Mouse (Mus musculus) adrenal gland, postnatal 25 days (tissue): ENCODE data around the gene Cep104. TPM values are rescaled to one million over a fixed set of nuclear protein-coding genes. Genes with fewer than 3 reads are reported as not detected.

ENCODE experiments used
- DNase-seq: peaks from one replicate; pipeline ENCODE4 v3.0.0; 2021; ENCODE audit warnings: mixed read lengths
- long read RNA-seq: library from polyadenylated mRNA; stranded (forward); transcript quantifications from one replicate; pipeline ENCODE4 v2.0.0, GENCODE M21; 2021
- total RNA-seq: library from RNA; stranded (reverse); gene quantifications from 2 replicates; pipeline ENCODE4 v1.2.3, GENCODE M21; 2021

Gene Cep104
- total RNA-seq: 29.1 and 31.1 TPM in 2 replicates
- long read RNA-seq, full-length matches to known transcripts: 6 of 18 reads
- long read RNA-seq, partial matches to known transcripts: 8 of 18 reads
- long read RNA-seq, other reads (novel, unspliced or antisense): 4 of 18 reads

DNA sequence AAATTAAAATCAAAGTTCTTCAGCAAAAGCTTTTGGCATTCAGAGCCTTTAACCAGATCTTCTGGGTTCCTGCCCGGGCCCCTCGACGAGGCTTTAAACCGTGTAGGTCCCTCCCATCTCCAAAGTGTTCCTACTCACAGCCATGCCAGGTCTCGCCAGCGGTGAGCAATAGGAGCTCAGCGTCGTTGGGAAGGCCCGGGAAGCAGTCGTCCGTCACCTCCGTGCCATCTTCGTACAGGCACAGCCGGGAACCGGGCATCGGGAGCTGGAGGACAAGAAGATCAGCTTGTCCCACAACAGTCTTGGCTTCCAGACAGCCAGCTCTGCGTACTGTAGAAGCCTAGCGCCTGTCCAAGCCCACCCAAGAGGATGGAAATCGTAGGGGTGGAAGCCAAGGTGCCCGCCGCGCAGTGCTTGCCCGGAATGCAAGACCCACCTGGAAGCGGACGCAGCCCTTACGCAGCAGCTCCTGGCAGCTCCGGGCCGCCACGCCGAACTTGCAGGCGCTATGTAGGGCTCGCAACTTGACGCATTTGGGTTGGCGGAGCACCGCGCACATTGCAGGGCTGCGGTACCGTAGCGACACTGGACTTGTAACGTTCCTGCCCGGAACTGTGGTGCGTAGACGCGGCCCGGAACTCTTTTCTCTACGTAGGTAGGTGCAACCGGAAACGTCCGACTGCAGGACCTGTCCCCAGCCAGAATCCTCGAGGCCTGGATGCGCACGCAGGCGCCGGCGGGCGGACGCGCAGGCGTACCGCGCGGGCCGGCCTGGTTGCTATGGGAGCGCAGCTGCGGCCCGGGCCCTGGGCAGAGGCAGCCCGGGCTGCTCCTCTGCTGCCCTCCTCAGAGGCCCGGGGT lies at the start of gene Cep104, which contains the start of gene Dffb:
TSS of gene Cep104 (plus strand) at position 764 of the 861 bp plus-strand sequence.
TSS of gene Dffb (minus strand) at position 696 of the 861 bp plus-strand sequence.
- peak; percentile 95 for DNase-seq

DNA sequence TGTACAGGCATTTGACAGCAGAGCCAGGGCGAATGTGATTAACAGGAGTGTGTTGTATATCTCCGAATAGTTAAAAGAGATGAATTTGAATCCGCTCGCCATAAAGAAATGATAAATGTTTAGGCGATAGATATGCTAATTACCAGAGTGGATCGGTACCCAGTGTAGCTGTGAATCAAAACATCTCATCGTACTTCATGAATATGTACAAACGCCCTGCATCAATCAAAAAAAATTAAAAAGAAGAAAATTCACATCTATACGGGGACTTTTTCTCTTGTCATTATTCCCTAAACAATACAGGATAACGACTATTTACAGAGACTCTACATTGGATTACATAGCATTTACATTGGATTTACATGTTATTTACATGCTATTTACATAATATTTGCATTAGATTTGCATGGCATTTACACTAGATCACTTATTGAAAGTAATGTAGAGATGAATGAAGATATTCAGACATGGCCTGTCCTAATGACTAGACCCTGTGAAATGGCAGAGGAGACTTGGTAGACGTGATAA lies 46.2 kb upstream of the Cep104 start:
- no peak for DNase-seq

DNA sequence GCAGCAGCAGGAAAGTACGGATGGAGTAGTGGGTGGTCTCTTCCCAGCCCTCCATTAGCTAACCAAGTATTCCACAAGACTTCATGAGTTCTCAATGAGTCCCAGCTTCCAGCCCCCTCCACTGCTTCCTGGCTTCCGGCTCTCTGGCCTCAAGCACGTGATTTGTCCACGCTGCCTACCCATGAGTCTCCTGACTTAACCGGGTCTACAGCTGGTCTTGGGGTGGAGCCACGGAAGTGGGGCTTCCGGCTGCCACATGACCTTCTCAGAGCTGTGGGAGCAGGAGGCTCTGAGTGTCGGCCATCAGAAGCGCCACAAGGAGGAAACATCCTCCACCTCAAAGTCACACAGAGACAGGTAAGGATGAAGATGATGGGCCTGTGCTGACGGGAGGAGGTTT lies 45.6 kb upstream of the Cep104 start:
- no peak for DNase-seq

DNA sequence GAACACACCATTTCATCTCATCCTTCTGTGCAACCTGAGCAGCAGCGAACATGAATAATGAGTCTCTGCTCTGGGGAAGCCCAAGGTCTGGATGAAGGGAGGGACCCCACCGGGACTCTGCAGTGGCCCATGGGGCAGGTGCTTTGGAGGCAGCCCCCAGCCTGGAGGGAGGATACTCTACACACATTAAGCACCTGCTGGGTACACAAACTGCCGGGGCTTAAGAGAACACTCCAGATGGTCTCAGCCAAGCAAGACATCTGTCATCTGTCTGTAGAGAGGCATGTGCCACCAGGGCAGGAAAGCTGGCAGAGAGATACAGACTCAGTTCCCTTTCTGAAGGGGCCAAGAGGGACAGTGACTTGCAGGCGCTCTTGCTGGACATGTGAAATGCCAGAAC lies 45.1 kb upstream of the Cep104 start:
- no peak for DNase-seq

DNA sequence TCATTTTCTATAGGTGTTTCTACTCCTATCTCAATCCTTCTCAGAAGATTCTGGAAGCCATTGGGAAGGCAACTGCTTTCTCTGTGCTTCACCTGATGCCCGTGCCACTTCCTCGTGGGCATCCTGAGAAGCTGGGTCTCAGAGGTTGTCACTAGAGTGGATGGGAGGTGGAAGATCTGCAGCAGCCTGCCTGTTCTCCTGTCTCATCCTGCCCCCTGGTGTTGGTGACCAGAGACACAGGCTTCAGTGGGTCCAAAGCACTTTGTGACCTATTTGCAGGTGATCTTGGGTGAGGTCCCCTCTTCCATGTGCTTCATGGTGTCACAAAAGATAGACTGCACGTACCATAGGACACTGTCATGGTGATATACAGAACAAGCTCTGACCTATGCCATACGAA lies 31.8 kb upstream of the Cep104 start:
- DNase-seq: peak; percentile 34

DNA sequence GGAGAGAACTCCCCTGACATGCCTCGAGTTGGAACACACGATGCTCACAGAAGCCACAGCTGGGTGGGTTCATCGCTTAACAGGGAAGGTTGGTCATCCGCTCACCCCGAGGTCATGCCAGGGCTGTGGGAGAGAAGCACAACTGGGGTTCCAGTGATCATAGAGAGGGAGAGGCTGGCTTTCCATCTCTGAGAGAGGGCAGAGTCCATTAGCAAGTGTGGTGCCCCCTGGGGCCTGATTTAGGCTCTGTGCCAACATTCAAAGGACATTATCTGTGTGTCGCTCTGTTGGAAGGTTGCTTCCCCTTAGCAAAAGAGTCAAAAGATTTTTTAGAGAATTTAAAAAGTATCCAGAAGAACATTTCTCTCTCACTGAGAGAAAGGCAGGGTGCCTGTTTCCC lies 30.7 kb upstream of the Cep104 start:
- no peak for DNase-seq

DNA sequence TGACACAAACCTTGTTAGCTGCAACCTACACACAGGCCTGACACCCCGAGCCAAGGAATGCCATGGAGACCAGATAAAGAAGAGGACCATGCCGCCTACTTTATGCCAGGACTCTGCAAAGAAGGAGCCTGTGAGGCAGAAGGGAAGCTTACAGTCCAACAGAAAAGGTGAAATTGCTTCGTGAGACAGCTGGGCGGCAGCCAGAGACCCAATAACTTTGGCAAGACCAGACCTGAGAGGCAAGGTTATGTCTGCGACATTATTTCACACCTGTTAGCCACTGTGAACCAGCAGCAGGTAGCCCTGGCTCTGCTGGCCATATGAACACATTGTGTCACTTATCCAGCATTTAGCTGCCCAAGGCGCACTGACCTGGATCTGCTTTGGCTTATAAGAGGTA lies 29.3 kb upstream of the Cep104 start:
- no peak for DNase-seq

DNA sequence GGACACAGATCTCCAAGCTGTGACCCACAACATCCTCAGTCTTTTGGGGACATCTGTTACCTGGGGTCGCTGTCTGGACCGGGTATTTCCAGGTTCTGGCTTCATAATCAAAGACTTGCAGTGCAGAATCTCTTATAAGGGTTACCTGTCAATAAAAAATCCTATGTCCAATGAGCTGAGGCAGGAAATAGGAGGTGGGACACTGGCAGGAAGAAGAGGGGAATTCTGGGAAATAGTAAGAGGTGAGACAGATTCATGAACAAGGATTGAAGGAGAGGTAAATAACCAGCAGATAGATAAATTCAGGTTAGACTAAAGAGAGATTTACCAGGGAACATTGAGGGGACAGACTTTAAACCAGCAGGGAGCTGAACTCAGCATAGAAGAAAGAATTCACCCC lies 24.6 kb upstream of the Cep104 start:
- DNase-seq: no peak

DNA sequence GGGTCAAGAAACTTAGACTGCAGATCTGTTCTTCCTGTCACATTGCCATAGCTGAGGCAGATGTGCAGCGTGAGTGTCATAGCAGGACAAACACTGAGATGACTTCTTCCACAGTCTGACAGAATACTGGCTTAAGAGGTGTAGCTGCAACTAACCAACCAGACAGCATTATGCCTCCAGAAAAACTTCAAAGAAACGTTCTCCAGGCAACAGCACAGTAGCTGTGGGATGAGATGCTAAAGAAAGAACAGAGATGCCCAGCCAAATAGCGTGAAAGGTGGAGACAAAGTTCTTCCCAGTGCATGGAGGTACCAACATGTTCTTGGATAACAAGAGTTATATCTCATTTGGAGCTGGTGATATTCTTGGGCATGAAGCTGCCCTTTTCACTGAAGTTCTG lies 23.8 kb upstream of the Cep104 start:
- no peak for DNase-seq

DNA sequence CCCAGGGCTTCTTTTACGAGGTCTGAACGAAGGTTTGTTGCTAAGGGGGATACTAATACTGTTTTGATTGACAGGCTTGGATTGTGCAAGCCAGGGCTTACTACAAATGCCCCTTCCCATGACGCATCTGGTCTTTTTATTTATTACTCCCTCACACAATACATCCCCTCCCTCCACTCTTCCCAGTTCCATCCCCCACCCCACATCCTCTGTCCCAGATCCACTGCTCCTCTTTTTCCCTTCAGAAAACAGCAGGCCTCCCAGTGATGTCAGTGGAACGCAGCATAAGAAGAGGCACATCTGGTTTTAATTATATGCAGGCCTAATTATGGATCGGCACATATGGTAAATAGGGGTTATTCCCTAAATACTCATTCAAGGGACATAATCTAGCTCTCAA lies 23.3 kb upstream of the Cep104 start:
- no peak for DNase-seq

DNA sequence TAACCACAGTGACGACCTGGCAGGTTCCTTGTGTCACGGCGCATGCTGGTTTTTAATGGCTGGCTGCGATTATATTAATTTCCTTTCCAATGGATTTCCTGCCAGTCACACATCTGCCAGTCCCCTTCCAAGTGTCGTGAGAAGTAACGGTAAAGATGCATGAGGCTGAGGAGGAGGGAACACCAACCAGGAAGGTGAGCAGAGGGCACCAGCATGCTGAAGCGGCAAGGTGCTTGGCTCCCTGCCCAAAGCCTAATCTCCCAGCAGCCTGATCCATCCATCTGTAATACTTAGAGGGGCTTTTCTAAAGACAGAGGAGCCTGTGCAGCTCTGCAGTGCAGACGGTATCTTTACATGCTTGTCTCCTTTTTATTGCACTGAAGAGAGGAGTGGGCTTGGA lies 19.3 kb upstream of the Cep104 start:
- no peak for DNase-seq

DNA sequence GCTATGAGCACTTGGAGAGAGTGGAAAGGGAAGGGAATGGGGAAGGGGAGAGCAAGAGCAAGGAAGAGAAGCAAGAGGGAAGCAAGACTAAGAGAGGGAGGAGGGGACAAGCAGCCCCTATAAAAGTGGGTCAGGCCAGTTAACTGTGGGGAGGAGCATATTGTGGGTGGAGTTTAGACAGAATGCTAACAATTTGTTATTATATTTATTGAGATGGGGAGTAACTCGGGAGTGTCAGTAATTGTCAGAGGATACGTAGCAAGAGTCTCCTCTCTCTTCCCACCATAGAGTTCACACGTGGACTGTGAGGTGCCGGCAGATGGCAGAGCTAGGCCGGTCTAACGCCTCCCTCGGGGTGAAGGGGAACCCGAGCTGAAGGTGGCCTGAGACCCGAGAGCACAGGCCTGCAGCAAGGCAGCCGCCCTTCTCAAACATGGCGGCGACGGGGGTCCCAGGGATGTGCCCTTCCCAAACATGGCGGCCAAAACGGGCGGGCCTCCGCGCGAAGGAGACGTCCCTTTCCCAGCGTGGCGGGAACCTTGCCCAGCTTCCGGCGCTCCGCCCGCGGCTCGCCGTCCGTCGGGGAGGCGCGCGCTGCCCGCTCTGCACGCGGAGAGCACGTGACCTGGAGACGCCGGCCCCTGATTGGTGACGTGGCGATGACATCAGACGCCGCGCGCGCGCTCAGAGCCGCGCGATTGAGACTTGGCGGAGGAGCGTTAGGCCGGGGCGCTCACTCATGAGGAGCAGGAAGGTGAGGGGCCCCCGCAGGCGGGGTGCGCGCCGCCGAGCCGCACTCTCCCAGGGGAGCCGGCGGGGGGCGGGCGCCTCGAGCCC lies 18.2 kb upstream of the Cep104 start, which contains the start of gene A430005L14Rik:
TSS of gene A430005L14Rik (plus strand) at position 669 of the 837 bp plus-strand sequence.
- peak; percentile 96 for DNase-seq

DNA sequence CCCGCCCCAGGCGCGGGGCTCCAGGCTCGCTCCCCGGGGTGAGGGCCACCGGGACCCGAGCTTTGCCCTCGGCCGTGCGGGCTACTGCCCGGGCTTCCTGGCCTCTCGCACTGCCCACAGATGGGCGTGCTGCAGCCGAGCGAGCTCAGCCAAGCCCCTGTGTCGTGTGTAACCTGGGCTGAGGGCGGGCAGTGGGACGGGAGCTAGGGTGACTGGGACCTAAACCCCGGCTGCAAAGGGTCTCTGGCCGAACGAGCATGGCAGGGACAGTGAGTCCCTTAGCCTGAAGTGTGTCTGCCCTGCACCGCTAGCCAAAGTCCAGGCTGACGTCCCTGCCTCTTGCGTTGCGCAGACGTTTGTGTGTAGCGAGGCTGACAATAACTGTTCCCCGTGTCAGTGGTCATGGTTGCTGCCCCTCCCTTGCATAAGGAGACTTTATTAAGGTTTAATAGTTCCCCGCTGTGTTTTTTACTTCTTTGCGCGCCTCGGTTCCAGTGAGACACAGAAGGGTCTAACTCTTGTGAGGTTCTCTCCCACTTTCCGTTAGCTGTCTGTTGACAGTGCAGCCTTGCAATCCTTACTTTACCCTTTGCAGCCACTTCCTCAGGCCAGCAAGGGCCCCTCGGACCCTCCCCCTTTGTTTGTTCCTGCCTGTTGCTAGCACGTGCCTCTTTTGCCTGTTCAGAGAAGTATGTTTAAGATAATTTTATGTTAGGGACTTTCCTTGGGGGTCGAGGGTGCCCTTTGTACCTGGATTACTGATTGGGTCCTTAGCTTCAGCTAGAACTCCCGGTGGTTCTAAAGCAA lies 17.3 kb upstream of the Cep104 start:
- no peak for DNase-seq

DNA sequence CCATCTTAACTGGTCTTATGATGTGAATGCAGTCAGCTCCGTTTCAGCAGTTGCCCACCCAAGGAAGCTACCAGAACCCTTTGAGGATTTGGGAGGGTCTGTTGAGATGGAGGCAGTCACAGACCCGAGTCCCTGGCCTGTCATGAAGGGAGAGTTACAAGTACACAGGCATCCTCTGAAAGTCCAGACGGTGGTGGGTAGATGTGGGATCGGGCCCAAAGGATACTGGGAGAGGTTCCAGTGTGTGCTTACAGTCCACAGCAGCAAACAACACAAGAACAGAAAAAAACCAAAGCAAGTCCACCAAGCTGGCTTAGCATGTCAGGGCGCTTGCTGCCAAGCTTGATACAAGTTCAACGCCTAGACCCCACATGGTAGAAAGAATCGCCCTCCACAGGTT lies 12.4 kb upstream of the Cep104 start:
- no peak for DNase-seq

DNA sequence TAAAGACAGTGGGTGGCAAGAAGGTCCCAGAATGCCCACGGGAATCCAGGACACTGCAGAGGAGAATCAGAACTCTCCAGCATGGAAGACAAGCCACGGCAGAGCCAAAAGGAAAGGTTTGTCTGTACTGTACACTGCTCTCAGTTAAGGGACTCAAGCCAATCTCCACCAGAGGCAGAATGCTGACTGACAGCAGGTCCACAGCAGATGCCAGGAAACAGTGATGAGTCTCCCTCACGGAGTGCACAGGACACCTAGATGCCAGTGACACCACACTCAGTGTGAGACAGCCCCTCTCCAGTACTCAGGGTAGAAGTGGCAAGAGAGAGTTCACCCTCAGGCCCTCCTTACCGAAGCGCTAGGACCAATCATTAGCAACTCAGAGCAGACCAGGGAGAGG lies 8.3 kb upstream of the Cep104 start:
- no peak for DNase-seq

DNA sequence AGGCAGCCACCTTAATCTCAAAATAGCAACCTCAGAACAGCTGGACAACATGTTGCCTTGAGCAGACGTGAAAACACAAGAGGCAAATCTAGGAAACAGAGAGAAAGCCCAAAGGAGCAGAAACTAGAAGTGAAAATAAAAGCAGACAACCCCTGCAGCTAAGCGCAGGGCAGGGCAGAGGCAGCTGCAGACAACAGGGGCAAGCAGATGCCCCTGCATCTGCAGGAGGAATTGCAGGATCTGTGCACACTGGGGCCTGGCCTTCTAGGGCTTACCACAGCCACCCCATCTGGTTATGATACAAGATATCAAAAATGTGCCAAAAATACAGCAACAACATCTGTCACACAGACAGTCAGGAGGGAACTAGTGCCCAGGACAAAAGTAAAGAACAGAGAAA lies 7.4 kb upstream of the Cep104 start:
- no peak for DNase-seq

DNA sequence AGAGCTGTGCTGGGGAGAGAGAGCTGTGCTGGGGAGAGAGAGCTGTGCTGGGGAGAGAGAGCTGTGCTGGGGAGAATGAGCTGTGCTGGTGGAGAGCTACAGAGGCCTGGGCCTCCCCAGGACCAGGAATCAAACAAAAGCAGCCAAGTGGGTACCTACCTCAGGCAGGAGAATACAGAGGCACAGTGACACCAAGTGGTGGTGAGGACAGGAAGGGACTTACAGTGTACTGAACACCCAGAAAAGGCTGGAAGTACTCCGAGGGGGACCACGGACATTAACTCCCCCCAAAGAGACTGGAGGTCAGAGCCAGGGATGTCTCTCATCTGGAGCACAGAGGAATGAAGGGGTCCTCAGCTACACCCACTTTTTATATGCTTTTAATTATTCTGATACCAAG lies 6.9 kb upstream of the Cep104 start:
- DNase-seq: no peak

DNA sequence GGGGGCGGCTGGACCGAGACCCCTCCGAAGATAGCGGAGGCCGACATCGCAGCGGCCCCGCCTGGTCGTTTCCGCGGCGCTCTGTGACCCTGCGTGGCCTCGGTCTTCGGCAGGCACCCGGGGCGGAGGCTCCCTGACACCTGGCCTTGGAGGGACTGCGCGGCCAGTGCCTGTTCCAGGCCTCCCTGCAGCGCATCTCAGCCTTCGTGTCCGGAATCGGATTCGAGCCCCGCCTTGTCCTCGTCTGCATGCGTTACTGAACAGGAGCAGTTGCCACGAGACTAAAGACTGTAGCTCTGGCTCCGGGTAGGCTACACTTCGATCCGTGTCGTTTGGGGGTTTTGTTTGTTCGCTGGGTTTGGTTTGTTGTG lies 283 bp downstream of the Cep104 start:
- DNase-seq: no peak

DNA sequence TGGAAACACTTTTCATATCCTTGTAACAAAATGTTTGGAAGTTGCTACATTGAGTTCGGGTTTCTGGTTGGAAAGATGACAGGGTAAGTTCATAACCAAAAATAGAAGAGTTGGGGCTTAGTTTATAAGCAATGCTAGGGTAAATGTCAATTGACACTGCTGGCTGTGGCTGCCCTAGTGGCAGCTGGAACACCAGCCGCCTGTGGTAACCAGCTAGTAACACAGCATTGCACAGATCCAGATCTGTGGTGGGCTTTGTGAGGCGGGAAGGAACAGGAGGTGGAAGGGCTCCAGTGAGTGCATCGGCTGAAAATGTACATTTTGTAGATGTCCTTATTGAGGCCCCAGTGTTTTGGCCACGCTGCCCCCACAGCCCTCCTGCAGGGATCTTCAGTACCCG lies 774 bp downstream of the Cep104 start:
- no peak for DNase-seq

DNA sequence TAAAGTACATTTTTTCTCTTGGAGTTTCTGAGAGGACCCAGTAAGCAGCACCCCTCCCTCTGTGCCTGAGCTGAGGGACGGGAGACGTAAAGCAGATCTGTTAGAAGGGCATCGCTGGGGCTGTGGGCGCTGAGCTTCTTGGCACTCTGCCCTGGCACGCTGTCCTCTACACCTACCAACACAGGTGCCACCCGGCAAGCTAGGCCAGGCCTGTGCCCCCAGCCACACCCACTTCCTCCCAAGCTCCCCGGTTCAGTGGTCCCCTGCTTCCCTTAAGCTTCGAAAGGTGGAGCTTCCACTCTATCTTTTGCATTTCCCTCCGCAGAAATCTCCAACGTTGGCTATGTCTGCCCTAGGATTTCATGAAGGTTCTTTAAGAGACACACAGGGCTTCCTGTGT lies 4.2 kb downstream of the Cep104 start:
- no peak for DNase-seq

DNA sequence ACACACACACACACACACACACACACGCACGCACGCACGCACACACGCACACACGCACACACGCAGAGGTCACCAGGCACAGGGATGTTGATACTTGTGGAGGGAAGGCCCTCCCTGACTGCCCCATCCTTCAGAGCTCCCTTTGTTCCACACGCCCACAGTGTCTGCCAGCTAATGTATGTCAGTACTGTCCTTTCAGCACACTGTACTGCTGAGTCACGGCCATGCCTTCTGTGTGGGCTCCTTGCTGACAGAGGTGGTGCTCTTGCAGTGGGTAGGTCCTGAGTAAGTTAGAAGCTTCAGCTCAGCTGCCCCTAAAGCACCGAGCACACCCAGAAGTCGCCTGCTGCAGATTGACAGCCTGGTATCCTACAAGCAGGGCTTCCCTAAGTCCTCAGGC lies 5.5 kb downstream of the Cep104 start:
- DNase-seq: no peak

DNA sequence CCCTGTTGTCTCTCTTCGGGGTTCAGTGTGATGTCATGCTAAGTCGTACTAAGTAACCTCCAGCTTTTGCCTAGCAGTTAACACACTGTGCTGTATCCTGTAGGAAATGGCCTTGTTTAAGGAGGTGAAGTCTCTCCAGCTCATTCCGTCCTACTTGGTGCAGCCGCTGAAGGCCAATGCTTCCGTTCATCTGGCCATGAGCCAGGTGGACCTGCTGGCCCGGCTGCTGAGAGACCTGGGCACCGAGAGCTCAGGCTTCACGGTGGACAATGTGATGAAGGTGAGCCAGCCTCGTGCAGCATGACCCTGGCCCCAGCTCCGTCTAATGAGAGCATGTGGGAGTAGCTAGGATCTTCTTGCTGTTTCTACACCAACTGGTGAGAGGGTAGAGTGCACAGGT lies 17.7 kb downstream of the Cep104 start:
- DNase-seq: peak; percentile 17
